In the genomic region with DNA sequence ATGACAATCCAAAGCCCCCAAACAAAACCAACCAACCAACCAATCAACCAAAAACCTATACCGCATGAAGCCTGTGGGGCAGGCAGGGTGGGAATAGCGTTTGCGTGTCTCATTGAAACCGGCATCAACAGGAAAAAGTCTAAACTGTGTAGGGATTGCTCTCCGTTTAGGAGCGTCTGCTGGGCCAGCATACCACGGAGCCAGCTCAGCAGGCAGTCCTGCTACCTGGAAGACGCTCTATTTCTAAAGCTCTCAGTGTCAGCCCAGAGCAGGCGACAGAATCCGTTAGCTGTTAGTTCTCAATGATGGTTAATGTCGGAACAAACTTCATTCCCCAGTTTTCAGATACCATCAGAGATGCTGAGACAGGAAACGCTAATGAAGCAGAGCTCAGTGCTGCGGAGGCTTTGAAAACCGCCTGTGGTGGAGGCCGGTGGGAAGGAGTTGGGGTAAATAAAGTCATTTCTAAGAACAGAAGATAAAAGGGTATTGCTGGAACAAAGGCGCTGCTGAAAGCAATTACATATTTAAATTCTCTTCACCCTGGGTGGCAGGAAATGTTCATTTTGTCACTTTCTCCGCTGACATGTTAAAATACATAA, we compare ENCODE assay signal across 8 mouse cellular contexts. TPM values are rescaled to one million over a fixed set of nuclear protein-coding genes. Genes with fewer than 3 reads are reported as not detected.
DNase-seq lines count a peak whose midpoint lies in the region; ATAC-seq lines count a peak whose summit lies in the region.

No protein-coding gene starts in this region.

- peaks cover 3% of the 10 kb centered on the region for H3K9me3 ChIP-seq in liver, embryonic 11.5 days (ENCODE audit: control insufficient read depth, low read length)
- H3K9me3 ChIP-seq in embryonic facial prominence, embryonic 10.5 days = peaks cover 19% of the 10 kb centered on the region; the same call in 1 of the 2 replicates
- H3K9me3 ChIP-seq in limb, embryonic 10.5 days (replicated peaks) = no peaks in the 10 kb centered on the region; the same call in 1 of the 2 replicates
- no peaks in the 10 kb centered on the region for H3K9me3 ChIP-seq in neural tube, embryonic 13.5 days

- H3K27me3 ChIP-seq in liver, embryonic 11.5 days (replicated peaks; ENCODE audit: control insufficient read depth, insufficient read depth, low read length) = peaks cover 5% of the 10 kb centered on the region; the same call in 1 of the 2 replicates
- peaks cover 23% of the 10 kb centered on the region; the same call in 1 of the 2 replicates for H3K27me3 ChIP-seq in embryonic facial prominence, embryonic 10.5 days (replicated peaks; ENCODE audit: low read depth, poor library complexity, severe bottlenecking)
- H3K27me3 ChIP-seq in limb, embryonic 10.5 days (ENCODE audit: low read depth, poor library complexity, severe bottlenecking) = 0 out of 2 replicates have a peak, but pooled peaks cover 6% of the 10 kb centered on the region
- H3K27me3 ChIP-seq in neural tube, embryonic 13.5 days = no peaks in the 10 kb centered on the region; the same call in 1 of the 2 replicates

- ATAC-seq in liver, embryonic 11.5 days (replicated peaks; ENCODE audit: low FRiP score) = no peak
- peak; percentile 75 for ATAC-seq in neural tube, embryonic 13.5 days (ENCODE audit: low read depth)

- no peak overlapping the region for H3K27ac ChIP-seq in liver, embryonic 11.5 days (ENCODE audit: low read depth, low read length)
- H3K27ac ChIP-seq in embryonic facial prominence, embryonic 10.5 days (replicated peaks) = peak overlapping the region; percentile 52
- peak overlapping the region; percentile 76 for H3K27ac ChIP-seq in limb, embryonic 10.5 days
- H3K27ac ChIP-seq in neural tube, embryonic 13.5 days (replicated peaks) = peak overlapping the region; percentile 73

- no peak for DNase-seq in liver, embryonic 11.5 days (ENCODE audit: low spot score)
- no peak for DNase-seq in liver
- peak; percentile 46 for DNase-seq in embryonic facial prominence, embryonic 10.5 days (ENCODE audit: low spot score)
- DNase-seq in limb, embryonic 10.5 days (ENCODE audit: low spot score) = peak; percentile 45
- DNase-seq in right cerebral cortex, postnatal 14 days = no peak
- no peak for DNase-seq in adrenal gland, postnatal 14 days
- DNase-seq in kidney, adult 8-10 months = no peak

- 4% methylated on average over 17 of the region's 17 CpGs for WGBS in liver, embryonic 11.5 days
- WGBS in embryonic facial prominence, embryonic 10.5 days = 2% methylated on average over 17 of the region's 17 CpGs
- WGBS in limb, embryonic 10.5 days = 1% methylated on average over 17 of the region's 17 CpGs
- 1% methylated on average over 17 of the region's 17 CpGs for WGBS in neural tube, embryonic 13.5 days

- H3K4me3 ChIP-seq in liver, embryonic 11.5 days (ENCODE audit: low read depth, low read length) = 0 out of 2 replicates have a peak overlapping the region, but pooled peaks have one; percentile 13
- H3K4me3 ChIP-seq in embryonic facial prominence, embryonic 10.5 days = peak overlapping the region; percentile 49
- H3K4me3 ChIP-seq in limb, embryonic 10.5 days = peak overlapping the region; percentile 42
- peak overlapping the region; percentile 25 for H3K4me3 ChIP-seq in neural tube, embryonic 13.5 days

- H3K4me1 ChIP-seq in liver, embryonic 11.5 days (replicated peaks; ENCODE audit: control insufficient read depth, insufficient read depth, low read length) = no peaks in the 10 kb centered on the region
- peaks cover 19% of the 10 kb centered on the region for H3K4me1 ChIP-seq in embryonic facial prominence, embryonic 10.5 days
- H3K4me1 ChIP-seq in limb, embryonic 10.5 days = peaks cover 23% of the 10 kb centered on the region
- peaks cover 13% of the 10 kb centered on the region for H3K4me1 ChIP-seq in neural tube, embryonic 13.5 days (replicated peaks)

- H3K9ac ChIP-seq in liver, embryonic 11.5 days (ENCODE audit: low read depth, low read length) = no peak overlapping the region
- peak overlapping the region; percentile 43 for H3K9ac ChIP-seq in neural tube, embryonic 13.5 days

- H3K36me3 ChIP-seq in liver, embryonic 11.5 days (ENCODE audit: control insufficient read depth, insufficient read depth, low read length) = no peaks in the 10 kb centered on the region
- H3K36me3 ChIP-seq in embryonic facial prominence, embryonic 10.5 days (replicated peaks) = no peaks in the 10 kb centered on the region
- no peaks in the 10 kb centered on the region for H3K36me3 ChIP-seq in limb, embryonic 10.5 days
- H3K36me3 ChIP-seq in neural tube, embryonic 13.5 days = no peaks in the 10 kb centered on the region

- peak overlapping the region; percentile 40 for H3K4me2 ChIP-seq in liver, embryonic 11.5 days
- peak overlapping the region; percentile 53 for H3K4me2 ChIP-seq in neural tube, embryonic 13.5 days

RNA-seq across cellular contexts. Expression of gene Gm5617, which starts 42.9 kb away (rescaled TPM):
- polyA plus RNA-seq in liver, embryonic 11.5 days (2014; fragmentation: Nextera tagmentation; extraction: Ambion mirVana) = 22.0 and 29.8 TPM in 2 replicates
- 26.8 and 27.9 TPM in 2 replicates for polyA plus RNA-seq in embryonic facial prominence, embryonic 10.5 days (2016; fragmentation: Nextera tagmentation; extraction: Ambion mirVana)
- polyA plus RNA-seq in limb, embryonic 10.5 days (2016; fragmentation: Nextera tagmentation; extraction: Ambion mirVana) = 23.5 and 26.9 TPM in 2 replicates
- polyA plus RNA-seq in neural tube, embryonic 13.5 days (2015; fragmentation: Nextera tagmentation; extraction: Ambion mirVana) = 22.9 and 27.7 TPM in 2 replicates
- 42.8 and 47.2 TPM in 2 replicates for total RNA-seq in adrenal gland, postnatal 14 days (2021)

RNA-seq across cellular contexts. Expression of gene Rbm7, which starts 43.0 kb away (rescaled TPM):
- polyA plus RNA-seq in liver, embryonic 11.5 days (2014; fragmentation: Nextera tagmentation; extraction: Ambion mirVana) = 110 and 121 TPM in 2 replicates
- 115 and 118 TPM in 2 replicates for polyA plus RNA-seq in embryonic facial prominence, embryonic 10.5 days (2016; fragmentation: Nextera tagmentation; extraction: Ambion mirVana)
- 119 and 123 TPM in 2 replicates for polyA plus RNA-seq in limb, embryonic 10.5 days (2016; fragmentation: Nextera tagmentation; extraction: Ambion mirVana)
- polyA plus RNA-seq in neural tube, embryonic 13.5 days (2015; fragmentation: Nextera tagmentation; extraction: Ambion mirVana) = 90.4 and 101 TPM in 2 replicates
- total RNA-seq in adrenal gland, postnatal 14 days (2021) = 63.2 and 67.5 TPM in 2 replicates

RNA-seq across cellular contexts. Expression of gene Rexo2, which starts 57.7 kb away (rescaled TPM):
- 173 TPM in 2 replicates for polyA plus RNA-seq in liver, embryonic 11.5 days (2014; fragmentation: Nextera tagmentation; extraction: Ambion mirVana)
- 109 and 110 TPM in 2 replicates for polyA plus RNA-seq in embryonic facial prominence, embryonic 10.5 days (2016; fragmentation: Nextera tagmentation; extraction: Ambion mirVana)
- polyA plus RNA-seq in limb, embryonic 10.5 days (2016; fragmentation: Nextera tagmentation; extraction: Ambion mirVana) = 95.8 and 123 TPM in 2 replicates
- 113 and 120 TPM in 2 replicates for polyA plus RNA-seq in neural tube, embryonic 13.5 days (2015; fragmentation: Nextera tagmentation; extraction: Ambion mirVana)
- 92.9 and 94.2 TPM in 2 replicates for total RNA-seq in adrenal gland, postnatal 14 days (2021)

Comparison
In these comparisons a context has a peak if more than half of its experiments do, and no peak if none do; other contexts are left out.
1. DNase-seq: peak in embryonic facial prominence, embryonic 10.5 days (single experiment) and limb, embryonic 10.5 days (single experiment); none in liver, embryonic 11.5 days (single experiment), liver (single experiment), right cerebral cortex, postnatal 14 days (single experiment), adrenal gland, postnatal 14 days (single experiment) and kidney, adult 8-10 months (0 of 2).
2. Peak in every context shown above with its lines, with median percentiles within 50 percentile points of each other: H3K4me3 ChIP-seq.